Mouse (Mus musculus) stomach, embryonic 15.5 days (tissue): ENCODE measurements at regions not wholly inside any gene's neighbourhood (a gene's known extent, or its start where the extent isn't known, plus 50 kb on each side); places are given as distances from the start of the nearest gene placed in this dataset.

Experiments used
- ATAC-seq: fragments of 200-750 bp; cut with Nextera tagmentation; 2 replicates; pipeline ENCODE4 v1.8.0; 2017; ENCODE audit warnings: low read depth, moderate number of reproducible peaks, moderate TSS enrichment; ENCODE audit not compliant: insufficient read depth, low FRiP score
- H3K27ac ChIP-seq: fragments of 300-500 bp; sonication (generic); 2 replicates; pipeline ENCODE4 v1.5.1; 2015; ENCODE audit warnings: mild to moderate bottlenecking, inconsistent platforms
- H3K27me3 ChIP-seq: fragments of 300-500 bp; sonication (generic); replicated peaks from 2 replicates; pipeline ENCODE4 v1.6.1; 2015; ENCODE audit warnings: inconsistent platforms
- H3K36me3 ChIP-seq: fragments of 300-500 bp; sonication (generic); 2 replicates; pipeline ENCODE4 v1.6.1; 2015; ENCODE audit warnings: inconsistent platforms
- H3K4me1 ChIP-seq: fragments of 300-500 bp; sonication (generic); 2 replicates; pipeline ENCODE4 v1.6.1; 2015; ENCODE audit warnings: inconsistent platforms
- H3K4me2 ChIP-seq: fragments of 300-500 bp; sonication (generic); 2 replicates; pipeline ENCODE4 v1.6.1; 2015; ENCODE audit warnings: mild to moderate bottlenecking, inconsistent platforms
- H3K4me3 ChIP-seq: fragments of 300-500 bp; sonication (generic); replicated peaks from 2 replicates; pipeline ENCODE4 v1.5.1; 2015; ENCODE audit warnings: inconsistent platforms
- H3K9ac ChIP-seq: fragments of 300-500 bp; sonication (generic); 2 replicates; pipeline ENCODE4 v1.6.1; 2015; ENCODE audit warnings: inconsistent platforms
- H3K9me3 ChIP-seq: fragments of 300-500 bp; sonication (generic); 2 replicates; pipeline ENCODE4 v1.6.1; 2016; ENCODE audit warnings: inconsistent platforms
- WGBS: fragments of 180-500 bp; shearing (Covaris S2); methylation state at CpG from one replicate; pipeline ENCODE4 v1.1.7; 2015; 5-methylcytosine and 5-hydroxymethylcytosine counted together

DNA sequence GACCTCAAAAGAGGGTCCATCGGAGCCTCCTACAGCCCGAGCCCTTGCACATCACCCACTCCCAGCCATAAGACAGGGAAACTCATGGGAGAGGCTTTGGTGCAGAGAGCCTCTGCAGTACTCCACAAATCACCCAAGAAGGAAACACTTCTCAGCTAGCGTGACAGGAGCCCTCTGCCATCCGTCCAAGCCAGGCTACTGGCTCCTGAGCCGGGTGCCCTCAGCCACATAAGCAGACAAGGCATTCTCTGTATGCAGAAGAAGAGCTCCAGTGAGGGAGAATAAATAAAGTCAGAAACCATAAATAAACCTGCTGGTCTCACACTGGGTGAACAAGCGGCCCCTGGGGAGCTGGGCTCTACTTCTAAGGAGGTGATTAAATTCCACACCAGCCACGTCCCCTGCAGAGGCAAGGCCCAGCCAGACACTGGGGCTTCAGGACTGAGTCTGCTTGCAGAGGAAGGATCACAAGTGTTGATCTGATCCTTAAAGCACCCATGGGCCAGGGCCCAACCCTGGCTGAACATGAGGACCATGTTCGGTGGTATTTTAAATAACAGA lies 243.0 kb upstream of the Mocs1 start:
- Histone ChIP-seq H3K9me3 (no peaks in the 10 kb centered on the region), H3K4me1 (no peaks in the 10 kb centered on the region), H3K27ac (no peak overlapping the region), H3K4me2 (no peak overlapping the region), H3K27me3 (no peaks in the 10 kb centered on the region), H3K36me3 (no peaks in the 10 kb centered on the region), H3K9ac (no peak overlapping the region), H3K4me3 (no peak overlapping the region)
- 51% methylated on average over 8 of the region's 8 CpGs for WGBS
- ATAC-seq, result no peak

DNA sequence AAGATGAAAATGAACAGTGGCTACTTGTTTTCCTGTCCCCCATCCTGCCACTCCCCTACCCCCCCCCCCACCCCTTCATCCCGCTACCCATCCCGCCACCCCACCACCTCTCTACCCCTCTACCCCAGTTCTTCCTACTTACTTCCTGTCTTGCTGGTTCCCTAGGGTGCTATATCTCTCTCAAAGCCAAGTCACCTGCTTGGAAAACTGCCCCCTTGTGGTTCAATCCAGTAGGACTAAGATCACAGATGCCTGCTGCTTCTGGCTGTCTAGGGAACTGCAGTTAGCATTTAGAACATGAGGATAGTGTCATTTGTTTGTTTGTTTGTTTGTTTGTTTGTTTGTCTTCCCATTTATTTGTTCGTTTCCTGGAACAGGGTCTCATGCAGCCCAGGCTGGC lies 238.4 kb upstream of the Mocs1 start:
- ATAC-seq, result no peak
- WGBS, result 36% methylated on average over 3 of the region's 3 CpGs

DNA sequence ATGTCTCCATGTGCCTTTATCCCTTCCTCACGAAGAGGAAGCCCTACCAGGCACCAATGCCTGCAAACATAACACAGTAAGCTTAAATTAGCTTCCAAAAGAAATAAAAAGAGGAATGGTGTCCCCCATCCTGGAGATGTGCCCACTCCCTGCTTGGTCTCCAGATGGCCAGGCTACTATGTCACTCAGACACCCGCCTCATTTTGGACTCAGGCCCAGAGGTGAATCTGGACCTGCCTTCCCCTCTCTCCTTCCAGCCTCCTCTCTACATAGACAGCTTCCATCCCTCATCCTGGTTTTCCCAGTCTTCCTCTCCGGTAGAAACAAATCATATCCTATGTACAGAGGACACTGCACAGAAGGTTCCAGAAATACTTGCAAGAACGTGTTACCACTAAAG lies 237.8 kb upstream of the Mocs1 start:
- 65% methylated on average over 4 of the region's 4 CpGs for WGBS
- no peaks in the 10 kb centered on the region for H3K27me3 ChIP-seq
- no peaks in the 10 kb centered on the region for H3K4me1 ChIP-seq
- no peaks in the 10 kb centered on the region for H3K36me3 ChIP-seq
- no peak for ATAC-seq
- H3K9me3 ChIP-seq, result no peaks in the 10 kb centered on the region
- H3K4me2 ChIP-seq, result no peak overlapping the region
- H3K27ac ChIP-seq, result no peak overlapping the region
- no peak overlapping the region for H3K4me3 ChIP-seq
- no peak overlapping the region for H3K9ac ChIP-seq

More for the DNA sequence above, 238.4 kb upstream of the Mocs1 start:
- H3K4me3 ChIP-seq, result no peak overlapping the region
- no peaks in the 10 kb centered on the region for H3K27me3 ChIP-seq
- H3K9ac ChIP-seq, result no peak overlapping the region
- H3K27ac ChIP-seq, result no peak overlapping the region
- H3K9me3 ChIP-seq, result no peaks in the 10 kb centered on the region
- no peaks in the 10 kb centered on the region for H3K36me3 ChIP-seq
- H3K4me1 ChIP-seq, result no peaks in the 10 kb centered on the region
- no peak overlapping the region for H3K4me2 ChIP-seq

DNA sequence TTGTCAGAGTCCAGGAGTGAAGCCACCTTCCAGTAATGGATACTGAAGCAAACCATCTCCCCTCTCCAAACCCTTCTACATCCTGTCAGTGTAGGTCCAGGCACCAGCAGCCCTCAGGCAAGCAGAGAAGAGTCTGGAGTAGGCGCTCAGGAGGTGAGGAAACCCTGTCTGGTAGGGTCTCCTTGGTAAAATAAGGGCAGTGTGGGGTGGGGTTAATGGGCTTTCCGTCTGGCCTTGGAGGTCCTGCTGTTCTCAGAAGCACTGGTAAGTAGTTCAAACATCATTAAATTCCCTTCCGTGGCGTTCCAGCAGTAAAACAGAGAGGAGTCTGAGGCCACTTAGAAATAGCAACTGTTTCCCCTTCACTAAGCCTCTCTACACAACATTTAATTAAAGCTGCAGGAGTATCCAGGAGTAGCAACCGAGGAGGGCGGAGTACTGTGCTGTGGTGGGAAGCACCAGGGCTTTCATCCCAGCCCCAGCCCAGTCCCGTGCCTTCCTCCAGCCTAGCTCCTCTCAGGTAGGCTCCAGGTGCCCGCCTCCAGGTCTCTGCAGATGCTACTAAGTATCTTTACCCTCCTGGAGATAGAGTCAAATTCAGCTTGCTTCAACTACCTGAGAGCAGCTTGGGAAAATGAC lies 232.0 kb upstream of the Mocs1 start:
- Histone ChIP-seq H3K36me3 (no peaks in the 10 kb centered on the region), H3K4me2 (no peak overlapping the region), H3K27ac (no peak overlapping the region), H3K27me3 (no peaks in the 10 kb centered on the region), H3K9me3 (no peaks in the 10 kb centered on the region), H3K4me3 (no peak overlapping the region), H3K9ac (no peak overlapping the region), H3K4me1 (no peaks in the 10 kb centered on the region)
- WGBS, result 67% methylated on average over 8 of the region's 8 CpGs
- no peak for ATAC-seq

DNA sequence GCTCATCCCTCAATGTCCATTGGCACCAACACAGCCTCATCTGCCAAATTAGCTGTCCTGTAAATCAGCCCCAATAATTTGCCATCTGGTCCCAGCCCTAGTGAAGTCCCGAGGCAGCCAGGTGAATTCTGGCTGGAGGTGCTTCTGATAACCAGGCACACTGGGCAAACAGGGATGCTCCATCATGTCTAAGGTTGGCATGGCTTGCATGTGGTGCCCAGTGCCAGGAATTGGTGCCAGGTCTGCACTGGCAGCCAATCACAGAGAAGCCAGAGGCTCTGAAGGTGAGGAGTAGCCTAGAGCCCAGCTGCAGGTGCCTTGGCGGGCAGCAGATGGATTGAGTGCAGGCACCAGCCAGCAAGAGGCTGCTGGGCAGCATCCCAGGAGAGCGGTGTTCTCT lies 226.7 kb upstream of the Mocs1 start:
- Histone ChIP-seq H3K27me3 (no peaks in the 10 kb centered on the region), H3K9me3 (no peaks in the 10 kb centered on the region), H3K4me1 (no peaks in the 10 kb centered on the region), H3K36me3 (no peaks in the 10 kb centered on the region), H3K4me3 (no peak overlapping the region), H3K9ac (no peak overlapping the region), H3K4me2 (no peak overlapping the region), H3K27ac (no peak overlapping the region)
- WGBS, result 85% methylated on average over 3 of the region's 3 CpGs
- no peak for ATAC-seq

DNA sequence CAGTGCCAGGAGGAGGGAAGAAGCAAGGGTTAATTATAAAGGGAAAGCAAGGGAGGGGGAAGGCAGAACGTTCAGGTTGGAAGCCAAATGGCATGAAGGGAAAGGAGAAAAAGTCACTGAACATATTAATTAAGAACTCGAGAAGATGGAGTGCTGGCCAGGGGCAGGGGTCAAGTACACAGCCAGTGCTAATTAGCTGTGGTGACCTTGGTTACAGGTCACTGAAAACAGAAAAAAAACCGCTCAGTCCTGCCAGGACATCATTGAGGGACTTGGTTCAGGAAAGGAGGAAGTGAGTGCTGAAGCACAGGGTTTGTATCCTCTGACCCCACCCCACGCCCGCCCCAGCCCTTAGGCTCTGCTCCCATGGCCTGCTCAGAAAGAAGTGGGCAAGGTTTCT lies 223.1 kb upstream of the Mocs1 start:
- no peak overlapping the region for H3K4me2 ChIP-seq
- H3K4me3 ChIP-seq, result no peak overlapping the region
- no peaks in the 10 kb centered on the region for H3K4me1 ChIP-seq
- no peaks in the 10 kb centered on the region for H3K27me3 ChIP-seq
- WGBS, result 39% methylated on average over 5 of the region's 5 CpGs
- H3K36me3 ChIP-seq, result no peaks in the 10 kb centered on the region
- no peak overlapping the region for H3K9ac ChIP-seq
- ATAC-seq, result no peak
- H3K9me3 ChIP-seq, result no peaks in the 10 kb centered on the region
- H3K27ac ChIP-seq, result no peak overlapping the region

DNA sequence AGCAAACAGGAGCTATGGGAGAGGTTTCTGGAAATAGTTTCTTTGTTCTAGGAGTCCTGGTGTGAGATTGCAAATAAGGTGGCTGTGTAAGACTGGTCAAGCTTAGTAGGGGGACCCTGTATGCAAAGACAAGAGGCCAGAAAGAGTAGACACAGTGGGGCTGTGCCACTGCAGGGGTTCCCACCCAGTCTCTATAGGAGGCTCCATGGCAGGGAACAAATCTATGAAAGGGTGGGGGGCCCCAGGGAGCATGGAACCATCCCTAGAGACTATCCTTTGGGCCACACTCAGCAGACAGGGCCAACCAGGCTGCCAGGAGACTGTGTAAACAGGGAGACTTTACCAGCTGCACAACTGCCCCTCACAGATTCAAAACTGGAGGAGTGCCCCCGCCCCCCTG lies 222.6 kb upstream of the Mocs1 start:
- Histone ChIP-seq H3K9ac (no peak overlapping the region), H3K4me2 (no peak overlapping the region), H3K9me3 (no peaks in the 10 kb centered on the region), H3K4me3 (no peak overlapping the region), H3K27ac (no peak overlapping the region), H3K27me3 (no peaks in the 10 kb centered on the region), H3K36me3 (no peaks in the 10 kb centered on the region), H3K4me1 (no peaks in the 10 kb centered on the region)
- 54% methylated on average over 1 of the region's 1 CpGs for WGBS
- no peak for ATAC-seq

DNA sequence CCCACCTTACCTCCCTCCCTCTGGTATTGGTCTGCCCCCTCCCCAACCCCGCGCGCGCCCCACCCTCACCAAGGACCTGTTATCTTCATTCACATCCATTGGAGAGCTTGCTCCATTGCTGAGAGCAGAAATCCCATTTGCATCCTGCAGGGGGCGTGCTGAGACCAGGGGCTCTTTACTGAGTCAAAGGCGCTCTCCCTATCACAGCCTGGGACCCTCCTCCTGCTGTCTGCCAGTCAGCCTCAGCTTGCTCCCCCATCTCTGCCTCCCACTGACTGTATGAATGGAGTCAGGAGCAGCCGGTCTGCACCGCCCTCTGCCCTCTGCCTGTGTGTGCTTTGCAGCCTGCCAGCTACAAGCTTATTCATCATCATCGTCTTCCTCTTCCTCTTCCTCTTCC lies 221.5 kb upstream of the Mocs1 start:
- Histone ChIP-seq H3K27ac (no peak overlapping the region), H3K4me2 (no peak overlapping the region), H3K27me3 (no peaks in the 10 kb centered on the region), H3K9ac (no peak overlapping the region), H3K4me1 (no peaks in the 10 kb centered on the region), H3K36me3 (no peaks in the 10 kb centered on the region), H3K4me3 (no peak overlapping the region), H3K9me3 (no peaks in the 10 kb centered on the region)
- no peak for ATAC-seq
- WGBS, result 51% methylated on average over 9 of the region's 9 CpGs

DNA sequence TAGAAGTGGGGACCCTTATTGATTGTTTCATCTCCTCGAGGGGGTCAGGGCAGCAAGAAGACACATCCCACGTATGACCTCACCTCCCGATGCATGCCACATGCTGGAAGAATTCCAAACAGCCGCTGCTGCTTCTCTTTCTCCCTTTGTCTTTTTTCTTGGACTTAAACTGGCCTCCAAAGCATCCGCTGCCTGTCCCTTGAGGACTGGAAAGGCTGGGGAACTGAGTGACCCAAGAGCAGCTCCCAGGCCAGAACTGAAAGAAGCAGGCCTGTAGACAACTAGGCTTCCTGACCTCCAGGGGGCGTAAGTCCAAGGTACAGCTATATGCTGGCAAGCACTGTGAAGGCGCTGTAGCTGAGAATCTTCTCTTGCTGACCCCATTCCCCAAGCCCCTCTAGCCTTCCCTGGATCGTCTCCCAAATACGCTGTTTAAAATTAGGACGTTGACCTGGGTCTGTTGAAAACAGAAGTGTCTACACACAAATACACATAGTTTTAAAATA lies 219.8 kb upstream of the Mocs1 start:
- H3K4me3 ChIP-seq, result no peak overlapping the region
- no peaks in the 10 kb centered on the region for H3K9me3 ChIP-seq
- H3K27ac ChIP-seq, result no peak overlapping the region
- 59% methylated on average over 10 of the region's 10 CpGs for WGBS
- no peaks in the 10 kb centered on the region for H3K36me3 ChIP-seq
- ATAC-seq, result no peak
- no peaks in the 10 kb centered on the region for H3K27me3 ChIP-seq
- H3K9ac ChIP-seq, result no peak overlapping the region
- H3K4me2 ChIP-seq, result no peak overlapping the region
- no peaks in the 10 kb centered on the region for H3K4me1 ChIP-seq

DNA sequence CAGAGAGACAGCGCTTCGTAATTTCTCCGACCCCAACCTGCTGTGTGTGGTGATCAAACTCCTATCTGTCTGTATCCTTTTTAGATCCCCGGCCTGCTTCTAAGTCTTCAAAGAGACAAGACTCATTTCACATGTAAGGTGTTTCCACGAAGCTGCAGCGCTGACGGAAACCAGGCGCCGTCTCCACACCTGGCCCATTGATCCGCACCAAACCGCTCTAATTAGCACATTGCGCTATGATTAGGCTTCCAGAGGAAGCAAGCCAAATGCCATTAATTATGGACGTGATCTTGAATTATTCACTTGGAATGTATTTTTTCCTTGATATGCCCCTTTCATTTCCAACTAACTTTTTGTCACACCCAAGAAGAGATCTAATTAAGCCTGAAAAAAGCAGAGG lies 215.2 kb upstream of the Mocs1 start:
- no peak overlapping the region for H3K9ac ChIP-seq
- H3K9me3 ChIP-seq, result no peaks in the 10 kb centered on the region
- H3K27me3 ChIP-seq, result no peaks in the 10 kb centered on the region
- H3K27ac ChIP-seq, result no peak overlapping the region
- H3K4me3 ChIP-seq, result no peak overlapping the region
- ATAC-seq, result no peak
- WGBS, result 82% methylated on average over 13 of the region's 13 CpGs
- no peaks in the 10 kb centered on the region for H3K4me1 ChIP-seq
- no peaks in the 10 kb centered on the region for H3K36me3 ChIP-seq
- H3K4me2 ChIP-seq, result no peak overlapping the region

DNA sequence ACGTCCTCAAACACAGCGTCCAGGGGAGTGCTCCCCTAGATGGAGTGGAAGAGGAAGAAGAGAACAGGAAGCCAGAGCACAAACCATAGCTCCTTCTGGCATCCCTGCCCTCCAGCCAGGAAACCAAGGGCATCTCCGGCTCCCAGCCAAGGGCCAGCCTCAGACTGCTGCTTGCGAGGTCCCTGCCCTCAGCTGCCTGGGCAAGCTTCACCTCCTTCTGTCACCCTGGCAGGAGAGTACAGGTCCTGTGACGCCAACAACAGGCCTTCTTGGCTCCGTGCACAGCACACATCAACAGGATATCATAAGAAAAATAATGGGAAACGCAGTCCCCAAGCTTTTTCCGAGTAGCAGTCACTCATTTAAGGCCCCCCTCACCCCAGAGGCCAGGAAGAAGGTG lies 212.9 kb upstream of the Mocs1 start:
- no peak overlapping the region for H3K9ac ChIP-seq
- H3K4me2 ChIP-seq, result no peak overlapping the region
- H3K4me1 ChIP-seq, result no peaks in the 10 kb centered on the region
- H3K27me3 ChIP-seq, result no peaks in the 10 kb centered on the region
- ATAC-seq, result no peak
- no peaks in the 10 kb centered on the region for H3K9me3 ChIP-seq
- no peak overlapping the region for H3K4me3 ChIP-seq
- WGBS, result 72% methylated on average over 8 of the region's 8 CpGs
- H3K36me3 ChIP-seq, result no peaks in the 10 kb centered on the region
- H3K27ac ChIP-seq, result no peak overlapping the region

DNA sequence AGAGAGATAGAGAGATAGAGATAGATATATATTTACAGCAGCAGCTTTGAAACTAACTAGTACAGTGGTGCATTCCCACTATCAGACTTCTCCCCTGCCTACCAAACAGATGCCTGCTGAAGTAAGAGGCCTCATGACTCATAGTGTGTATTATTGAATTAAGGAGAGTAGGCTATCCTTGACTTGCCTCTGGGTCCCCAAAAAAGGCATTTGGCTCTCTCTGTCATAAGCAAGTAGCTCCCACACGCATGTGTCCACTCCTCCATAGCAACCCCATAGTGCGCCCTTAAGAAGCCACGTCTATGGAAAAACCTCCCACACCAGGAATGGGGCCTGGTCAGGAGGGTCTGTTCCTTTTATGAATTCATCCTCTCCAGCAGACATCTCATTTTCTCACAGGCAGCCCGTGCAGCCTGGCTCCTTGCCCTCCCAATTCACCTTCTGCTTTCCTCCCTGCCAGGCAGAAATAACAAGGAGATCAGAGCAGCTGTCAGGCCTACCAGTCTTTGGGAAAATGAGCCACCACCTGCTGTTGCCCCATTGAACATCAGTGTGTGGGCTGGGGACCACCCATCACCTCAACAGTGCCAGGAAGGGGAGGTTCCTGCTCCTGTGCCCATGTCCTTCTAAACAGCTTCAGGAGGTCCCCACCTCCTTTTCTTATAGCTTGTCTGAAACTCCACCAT lies 208.5 kb upstream of the Mocs1 start:
- no peak for ATAC-seq
- Histone ChIP-seq H3K27me3 (no peaks in the 10 kb centered on the region), H3K9me3 (no peaks in the 10 kb centered on the region), H3K27ac (no peak overlapping the region), H3K4me1 (0 out of 2 replicates have a peak, but pooled peaks cover 4% of the 10 kb centered on the region), H3K4me2 (no peak overlapping the region), H3K4me3 (no peak overlapping the region), H3K9ac (no peak overlapping the region), H3K36me3 (no peaks in the 10 kb centered on the region)
- 63% methylated on average over 4 of the region's 4 CpGs for WGBS
